Mouse (Mus musculus) embryonic fibroblast, embryonic 13.5 days (primary cell): ENCODE data around the gene Esyt3.

Experiments used
- CTCF ChIP-seq: IDR thresholded peaks from 2 replicates; pipeline ENCODE4 v1.5.1; 2011; ENCODE audit warnings: mild to moderate bottlenecking, control low read depth, low read length, moderate library complexity, borderline replicate concordance; ENCODE audit not compliant: insufficient read depth
- POLR2A ChIP-seq: IDR thresholded peaks from 2 replicates; pipeline ENCODE4 v1.6.1; 2011; ENCODE audit warnings: low read depth, mild to moderate bottlenecking, control low read depth, low read length, moderate library complexity

GRCm38 (mm10) chr9:99388078-99388477 lies 29.7 kb upstream of the Esyt3 start:
- TF ChIP-seq CTCF = no peak
- TF ChIP-seq POLR2A = no peak
